Mouse (Mus musculus): ENCODE data around the gene Gm47955.
"Not testable (repeated sequence)": the region's sequence is repeated elsewhere in the genome, so short reads cannot be mapped to it uniquely, and the experiment has no call there.

GRCm38 (mm10) chr1:82946029-82946428, 14.1 kb upstream of the Gm47955 start:
- not testable (repeated sequence) for TF ChIP-seq POLR2A (IDR thresholded peaks at IDR 0.05; ENCODE audit: borderline replicate concordance, low read depth, low read length); CTCF (IDR thresholded peaks at IDR 0.05; ENCODE audit: low read depth, low read length)

Data from bone marrow macrophage, adult 2 months (primary cell).